Mouse (Mus musculus): ENCODE results near the gene Ttc3. TPM values are rescaled to one million over a fixed set of nuclear protein-coding genes. Genes with fewer than 3 reads are reported as not detected.

Ttc3 gene
- polyA plus RNA-seq (2012; rRNA removed; ENCODE audit: low replicate concordance) = 32.0 and 39.2 TPM in 2 replicates

GRCm38 (mm10) chr16:94370173-94370914 lies at the start of gene Ttc3:
Ttc3 (plus strand) TSS chr16:94370618.

DNA sequence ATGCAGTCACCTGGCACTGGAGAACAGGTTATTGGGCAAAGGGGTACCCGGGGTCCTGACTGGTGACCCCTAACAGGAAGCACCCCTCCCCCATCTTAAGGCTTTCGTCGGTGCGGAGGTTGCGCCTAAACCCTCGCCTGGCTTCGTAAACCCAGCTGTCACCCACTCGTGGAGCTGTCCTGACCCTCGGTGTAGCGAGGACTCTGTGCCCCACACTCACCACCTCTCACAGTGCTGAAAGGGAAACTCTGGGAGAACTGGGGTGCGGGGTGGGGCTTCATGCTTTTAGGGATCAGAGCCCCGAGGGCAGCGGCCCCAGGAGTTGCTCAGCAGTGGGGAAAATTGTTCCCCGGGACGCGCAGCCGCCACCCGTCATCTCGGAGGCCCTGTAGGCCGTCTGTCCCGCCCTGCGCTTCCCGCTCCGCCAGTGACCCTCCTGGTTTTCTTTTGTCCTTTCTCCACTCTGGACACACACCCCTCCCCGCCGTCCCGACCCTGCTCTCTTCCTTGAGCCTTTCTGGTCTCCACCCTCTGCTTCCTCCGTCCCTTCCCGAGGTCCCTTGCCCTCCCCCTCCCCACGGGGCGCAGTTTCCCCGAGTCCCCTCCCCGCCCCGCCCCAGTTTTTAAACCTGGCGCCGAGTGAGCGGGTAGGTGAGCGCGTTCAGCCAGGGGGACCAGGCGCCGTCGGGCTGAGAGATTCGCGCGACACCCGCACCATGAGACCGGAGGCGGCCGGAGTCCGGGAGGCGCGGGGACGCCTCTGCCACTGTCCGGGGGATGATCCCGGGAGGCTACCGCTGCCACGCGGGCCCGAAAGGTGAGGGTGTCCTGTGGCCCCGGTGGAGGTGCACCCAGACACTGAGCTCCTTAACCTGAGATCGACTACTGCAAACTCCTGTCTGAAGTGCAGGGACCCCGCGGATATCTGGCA lies 42.4 kb upstream of the Ttc3 start, which contains the start of gene Ripply3:
Gene Ripply3 (plus strand): TSS at position 640 of the 931 bp plus-strand sequence.

GRCm38 (mm10) chr16:94371301-94371931 lies 998 bp downstream of the Ttc3 start, which contains the start of gene Pigp:
Pigp (minus strand) TSS chr16:94371842.

Other genes with a start within 250 kb of the Ttc3 start
- gene Hlcs, start 57.0 kb upstream of the Ttc3 start, polyA plus RNA-seq (2012; rRNA removed; ENCODE audit: low replicate concordance) = 12.9 and 13.9 TPM in 2 replicates
- 1.9 and 2.3 TPM in 2 replicates for gene Ripply3, start 42.2 kb upstream of the Ttc3 start, polyA plus RNA-seq (2012; rRNA removed; ENCODE audit: low replicate concordance)
- 19.2 and 46.8 TPM in 2 replicates for gene Pigp, start 1.2 kb downstream of the Ttc3 start, polyA plus RNA-seq (2012; rRNA removed; ENCODE audit: low replicate concordance)
- 31.3 and 60.2 TPM in 2 replicates for gene Vps26c, start 156.2 kb downstream of the Ttc3 start, polyA plus RNA-seq (2012; rRNA removed; ENCODE audit: low replicate concordance)
- gene Dyrk1a, start 199.4 kb downstream of the Ttc3 start, polyA plus RNA-seq (2012; rRNA removed; ENCODE audit: low replicate concordance) = 34.4 and 53.8 TPM in 2 replicates